Mouse (Mus musculus): ENCODE data around the gene Slc7a10. TPM values are rescaled to one million over a fixed set of nuclear protein-coding genes. Genes with fewer than 3 reads are reported as not detected.

Gene Slc7a10
- total and polyA plus RNA-seq, 3 experiments, result 0.60 to 2.9 (median 0.77) TPM

GRCm38 (mm10) chr7:35198981-35199754 lies 13.0 kb downstream of the Slc7a10 start:
- H3K27me3 ChIP-seq (ENCODE audit: control insufficient read depth, insufficient read depth, low read length), result no peaks in the 10 kb centered on the region

GRCm38 (mm10) chr7:35199755-35200154 lies 13.6 kb downstream of the Slc7a10 start:
- no peak for DNase-seq
- TF ChIP-seq EP300 (IDR thresholded peaks at IDR 0.05; ENCODE audit: insufficient read depth, low read depth, low read length), result no peak
- no peak for TF ChIP-seq POLR2A (IDR thresholded peaks at IDR 0.05; ENCODE audit: insufficient read depth, low read depth, low read length)
- no peak for TF ChIP-seq CTCF (IDR thresholded peaks at IDR 0.05)
- H3K9ac ChIP-seq (ENCODE audit: low read depth, low read length), result no peak overlapping the region
- H3K27ac ChIP-seq, result no peak overlapping the region
- no peak overlapping the region for H3K4me3 ChIP-seq
- H3K79me2 ChIP-seq (replicated peaks; ENCODE audit: control insufficient read depth, insufficient read depth, low read length), result no peaks in the 10 kb centered on the region
- intact Hi-C loops (cut with DNase I), result no loop called here
- no peaks in the 10 kb centered on the region for H3K27me3 ChIP-seq (ENCODE audit: control insufficient read depth, insufficient read depth, low read length)
- no peaks in the 10 kb centered on the region for H3K4me1 ChIP-seq (ENCODE audit: control insufficient read depth, insufficient read depth, low read length)
- no peaks in the 10 kb centered on the region for H3K36me3 ChIP-seq (ENCODE audit: control insufficient read depth, insufficient read depth, low read length)

More at GRCm38 (mm10) chr7:35198981-35199754, 13.0 kb downstream of the Slc7a10 start:
- intact Hi-C loops (cut with DNase I), result no loop called here
- no peak overlapping the region for H3K9ac ChIP-seq (ENCODE audit: low read depth, low read length)
- TF ChIP-seq CTCF (IDR thresholded peaks at IDR 0.05) (no peak), POLR2A (IDR thresholded peaks at IDR 0.05; ENCODE audit: insufficient read depth, low read depth, low read length) (no peak), EP300 (IDR thresholded peaks at IDR 0.05; ENCODE audit: insufficient read depth, low read depth, low read length) (no peak)
- no peaks in the 10 kb centered on the region for H3K79me2 ChIP-seq (replicated peaks; ENCODE audit: control insufficient read depth, insufficient read depth, low read length)
- no peaks in the 10 kb centered on the region for H3K4me1 ChIP-seq (ENCODE audit: control insufficient read depth, insufficient read depth, low read length)
- WGBS, result 90% methylated on average over 12 of the region's 12 CpGs
- no peak overlapping the region for H3K4me3 ChIP-seq
- DNase-seq, result no peak
- H3K36me3 ChIP-seq (ENCODE audit: control insufficient read depth, insufficient read depth, low read length), result no peaks in the 10 kb centered on the region
- no peak overlapping the region for H3K27ac ChIP-seq

- no peak overlapping the region for H3K4me3 ChIP-seq
- no peak for TF ChIP-seq POLR2A (IDR thresholded peaks at IDR 0.05; ENCODE audit: insufficient read depth, low read depth, low read length)
- TF ChIP-seq CTCF (IDR thresholded peaks at IDR 0.05), result no peak
- no peak for TF ChIP-seq EP300 (IDR thresholded peaks at IDR 0.05; ENCODE audit: insufficient read depth, low read depth, low read length)
- H3K27me3 ChIP-seq (ENCODE audit: control insufficient read depth, insufficient read depth, low read length), result no peaks in the 10 kb centered on the region
- H3K27ac ChIP-seq, result no peak overlapping the region
- H3K79me2 ChIP-seq (replicated peaks; ENCODE audit: control insufficient read depth, insufficient read depth, low read length), result no peaks in the 10 kb centered on the region
- 88% methylated on average over 4 of the region's 4 CpGs for WGBS
- no peaks in the 10 kb centered on the region for H3K4me1 ChIP-seq (ENCODE audit: control insufficient read depth, insufficient read depth, low read length)
- no peak for DNase-seq
- H3K9ac ChIP-seq (ENCODE audit: low read depth, low read length), result no peak overlapping the region
- intact Hi-C loops (cut with DNase I), result no loop called here
- H3K36me3 ChIP-seq (ENCODE audit: control insufficient read depth, insufficient read depth, low read length), result no peaks in the 10 kb centered on the region
Observed at GRCm38 (mm10) chr7:35211791-35212190, 25.6 kb downstream of the Slc7a10 start.

GRCm38 (mm10) chr7:35214442-35215222 lies 28.4 kb downstream of the Slc7a10 start:
- intact Hi-C loops (cut with DNase I), result no loop called here
- Histone ChIP-seq H3K27me3 (ENCODE audit: control insufficient read depth, insufficient read depth, low read length) (no peaks in the 10 kb centered on the region), H3K4me1 (ENCODE audit: control insufficient read depth, insufficient read depth, low read length) (no peaks in the 10 kb centered on the region), H3K9ac (ENCODE audit: low read depth, low read length) (peak overlapping the region; percentile 74), H3K36me3 (ENCODE audit: control insufficient read depth, insufficient read depth, low read length) (no peaks in the 10 kb centered on the region), H3K4me3 (peak overlapping the region; percentile 48), H3K79me2 (replicated peaks; ENCODE audit: control insufficient read depth, insufficient read depth, low read length) (no peaks in the 10 kb centered on the region), H3K27ac (no peak overlapping the region)
- WGBS, result 2% methylated on average over 78 of the region's 79 CpGs
- TF ChIP-seq POLR2A (IDR thresholded peaks at IDR 0.05; ENCODE audit: insufficient read depth, low read depth, low read length) (no peak), CTCF (IDR thresholded peaks at IDR 0.05) (no peak), EP300 (IDR thresholded peaks at IDR 0.05; ENCODE audit: insufficient read depth, low read depth, low read length) (no peak)
- DNase-seq, result peak; percentile 14 to 30

GRCm38 (mm10) chr7:35215225-35215624 lies 29.0 kb downstream of the Slc7a10 start, which contains the start of gene Lrp3:
Gene Lrp3, minus strand, starts transcription at chr7:35215498.
- Histone ChIP-seq H3K27me3 (ENCODE audit: control insufficient read depth, insufficient read depth, low read length) (no peaks in the 10 kb centered on the region), H3K4me3 (peak within 1 kb of the TSS; percentile 48), H3K36me3 (ENCODE audit: control insufficient read depth, insufficient read depth, low read length) (no peaks in the 10 kb centered on the region), H3K9ac (ENCODE audit: low read depth, low read length) (peak within 1 kb of the TSS; percentile 74), H3K79me2 (replicated peaks; ENCODE audit: control insufficient read depth, insufficient read depth, low read length) (no peaks in the 10 kb centered on the region), H3K27ac (no peak within 1 kb of the TSS), H3K4me1 (ENCODE audit: control insufficient read depth, insufficient read depth, low read length) (no peaks in the 10 kb centered on the region)
- WGBS, result under 1% methylated on average over 50 of the region's 53 CpGs
- TF ChIP-seq CTCF (IDR thresholded peaks at IDR 0.05) (no peak), EP300 (IDR thresholded peaks at IDR 0.05; ENCODE audit: insufficient read depth, low read depth, low read length) (no peak), POLR2A (IDR thresholded peaks at IDR 0.05; ENCODE audit: insufficient read depth, low read depth, low read length) (no peak)
- DNase-seq, result peak; percentile 81 to 84
- intact Hi-C loops (cut with DNase I), result no loop called here

Measured in heart, adult 2 months (tissue).